Mouse (Mus musculus): ENCODE measurements at regions not wholly inside any gene's neighbourhood (a gene's known extent, or its start where the extent isn't known, plus 50 kb on each side); places are given as distances from the start of the nearest gene placed in this dataset.

- Histone ChIP-seq H3K4me1 (replicated peaks) (no peaks in the 10 kb centered on the region), H3K9ac (no peak overlapping the region), H3K27ac (no peak overlapping the region), H3K9me3 (replicated peaks) (no peaks in the 10 kb centered on the region), H3K4me2 (no peak overlapping the region), H3K36me3 (no peaks in the 10 kb centered on the region), H3K27me3 (no peaks in the 10 kb centered on the region), H3K4me3 (replicated peaks) (no peak overlapping the region)
- no peak for DNase-seq
- no peak for ATAC-seq (ENCODE audit: low read depth)
- 71% methylated on average over 6 of the region's 6 CpGs for WGBS (ENCODE audit: insufficient replicate concordance)
These were observed 55.4 kb upstream of the Enpp6 start for GRCm38 (mm10) chr8:46931267-46931666.

GRCm38 (mm10) chr8:46933256-46933655 lies 53.4 kb upstream of the Enpp6 start:
- no peaks in the 10 kb centered on the region for H3K4me1 ChIP-seq (replicated peaks)
- no peak overlapping the region for H3K27ac ChIP-seq
- H3K9ac ChIP-seq: no peak overlapping the region
- no peaks in the 10 kb centered on the region for H3K27me3 ChIP-seq
- no peaks in the 10 kb centered on the region for H3K9me3 ChIP-seq (replicated peaks)
- no peak overlapping the region for H3K4me2 ChIP-seq
- no peaks in the 10 kb centered on the region for H3K36me3 ChIP-seq
- ATAC-seq (ENCODE audit: low read depth) (no peak), DNase-seq (no peak)
- no peak overlapping the region for H3K4me3 ChIP-seq (replicated peaks)

DNA sequence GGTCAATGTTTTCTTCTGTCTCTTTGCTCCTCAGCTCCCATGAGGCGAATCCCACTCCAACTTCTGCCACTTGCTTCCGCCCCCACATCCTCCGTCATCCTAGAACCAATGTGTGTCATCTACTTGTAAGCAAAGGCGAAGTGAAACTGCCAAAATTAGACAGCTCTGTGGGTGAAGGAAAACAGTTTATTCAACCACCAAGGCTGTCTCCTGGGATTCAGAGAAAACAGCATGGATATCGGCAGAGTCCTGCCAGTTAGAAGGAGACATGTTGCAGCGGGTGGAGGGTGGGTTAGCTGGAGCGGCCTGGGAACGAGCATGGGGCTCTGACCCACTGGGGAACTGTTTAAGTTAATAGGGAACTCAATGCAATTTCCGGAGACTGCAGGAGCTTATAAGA lies 52.4 kb upstream of the Enpp6 start:
- Histone ChIP-seq H3K9ac (no peak overlapping the region), H3K4me2 (no peak overlapping the region), H3K27me3 (no peaks in the 10 kb centered on the region), H3K36me3 (no peaks in the 10 kb centered on the region), H3K9me3 (replicated peaks) (no peaks in the 10 kb centered on the region), H3K4me3 (replicated peaks) (no peak overlapping the region), H3K27ac (no peak overlapping the region), H3K4me1 (replicated peaks) (no peaks in the 10 kb centered on the region)
- ATAC-seq (ENCODE audit: low read depth): no peak
- 67% methylated on average over 9 of the region's 9 CpGs for WGBS (ENCODE audit: insufficient replicate concordance)
- DNase-seq: no peak

DNA sequence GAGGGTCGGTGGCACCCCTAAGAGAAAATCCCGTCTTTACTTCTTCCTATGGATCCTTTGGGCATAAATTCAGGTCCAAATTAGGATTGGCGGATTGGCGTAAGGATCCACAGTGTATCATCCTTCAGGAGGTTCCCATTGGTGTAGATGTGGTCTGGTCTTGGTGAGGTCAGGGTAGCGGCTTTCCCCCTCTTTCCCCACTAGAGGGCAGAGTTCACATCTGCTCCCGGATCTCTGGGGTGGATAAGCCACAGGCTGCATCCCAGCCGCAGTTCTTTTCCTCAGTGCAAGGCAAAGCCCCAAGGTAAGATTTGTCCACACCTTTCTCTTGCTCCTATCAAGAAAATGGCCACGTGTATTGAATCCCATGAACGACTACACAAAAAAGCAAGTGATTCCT lies 51.8 kb upstream of the Enpp6 start:
- H3K27me3 ChIP-seq: no peaks in the 10 kb centered on the region
- no peaks in the 10 kb centered on the region for H3K4me1 ChIP-seq (replicated peaks)
- no peak overlapping the region for H3K4me2 ChIP-seq
- DNase-seq (peak; percentile 21), ATAC-seq (ENCODE audit: low read depth) (no peak)
- H3K9ac ChIP-seq: no peak overlapping the region
- no peak overlapping the region for H3K4me3 ChIP-seq (replicated peaks)
- WGBS (ENCODE audit: insufficient replicate concordance): 17% methylated on average over 9 of the region's 9 CpGs
- no peak overlapping the region for H3K27ac ChIP-seq
- no peaks in the 10 kb centered on the region for H3K36me3 ChIP-seq
- no peaks in the 10 kb centered on the region for H3K9me3 ChIP-seq (replicated peaks)

GRCm38 (mm10) chr8:46936039-46936438 lies 50.6 kb upstream of the Enpp6 start:
- 39% methylated on average over 8 of the region's 8 CpGs for WGBS (ENCODE audit: insufficient replicate concordance)
- no peak overlapping the region for H3K27ac ChIP-seq
- H3K36me3 ChIP-seq: no peaks in the 10 kb centered on the region
- H3K27me3 ChIP-seq: no peaks in the 10 kb centered on the region
- H3K9me3 ChIP-seq (replicated peaks): no peaks in the 10 kb centered on the region
- DNase-seq: no peak
- H3K4me3 ChIP-seq (replicated peaks): no peak overlapping the region
- ATAC-seq (ENCODE audit: low read depth): no peak
- no peaks in the 10 kb centered on the region for H3K4me1 ChIP-seq (replicated peaks)
- no peak overlapping the region for H3K9ac ChIP-seq
- H3K4me2 ChIP-seq: no peak overlapping the region

All from liver, embryonic 13.5 days (tissue).